In the genomic region with DNA sequence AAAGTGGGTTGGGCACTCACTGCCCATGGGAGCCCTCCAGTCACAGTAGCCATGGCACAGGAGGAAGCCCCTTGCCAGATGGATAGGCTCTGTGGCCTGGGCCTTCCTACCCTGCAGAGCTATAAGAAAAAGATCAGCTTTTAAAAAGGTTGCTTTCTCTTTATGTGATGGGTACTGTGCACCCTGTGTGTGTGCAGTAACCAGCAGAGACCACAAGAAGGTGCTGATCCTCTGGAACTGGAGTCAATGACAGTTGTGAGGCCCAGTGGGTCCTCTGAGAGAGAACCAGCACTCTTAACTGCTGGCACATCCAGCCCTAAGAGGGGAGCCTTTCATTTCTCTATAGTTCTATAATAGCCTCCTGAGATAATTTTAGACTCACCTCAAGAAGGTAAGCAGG, we compare ENCODE assay signal across 29 mouse cellular contexts. TPM values are rescaled to one million over a fixed set of nuclear protein-coding genes. Genes with fewer than 3 reads are reported as not detected.
DNase-seq lines count a peak whose midpoint lies in the region; ATAC-seq and TF ChIP-seq lines count a peak whose summit lies in the region.
"Had no signal": no experiment of that assay in that cellular context is flagged by ENCODE, and none has a peak within 500 bp of the region (broad histone marks: within the 10 kb centered on the region; RNA-seq: fewer than 3 reads in every experiment).

No protein-coding gene starts in this region.

- DNase-seq in forebrain, postnatal 0 days: no peak
- DNase-seq in forebrain, embryonic 10.5 days (ENCODE audit: extremely low spot score, low spot score): no peak
- no peak for DNase-seq in kidney, adult 2 months
- DNase-seq in kidney, postnatal 4 days: no peak
- DNase-seq in liver, postnatal 0 days: no peak
- DNase-seq in liver, embryonic 11.5 days (ENCODE audit: low spot score): no peak
- DNase-seq in MEL (ENCODE audit: low read depth, low spot score): no peak
- DNase-seq in cerebellum, adult 8-10 months: no peak
- DNase-seq: adrenal gland, postnatal 36 days; cerebellum, adult 9-10 months; cerebellum, postnatal 36 days; gastrocnemius, postnatal 10 days; heart, postnatal 36 days; kidney, adult 8-10 months; kidney, postnatal 10 days; left cerebral cortex, postnatal 4 days; right cerebral cortex, postnatal 25 days; thymus, postnatal 25 days had no signal

- no peak for TF ChIP-seq POLR2A in kidney, adult 2 months (IDR thresholded peaks at IDR 0.05; ENCODE audit: low read depth, low read length)
- TF ChIP-seq POLR2A in MEL (IDR thresholded peaks at IDR 0.05; ENCODE audit: control insufficient read depth in 1 of 2, insufficient read depth in 1 of 2, low read depth in 1 of 2, low read length in 2 of 2, poor library complexity in 1 of 2): no peak

- no peak overlapping the region for H3K4me3 ChIP-seq in forebrain, postnatal 0 days (ENCODE audit: low read depth, low read length)
- H3K4me3 ChIP-seq in forebrain, embryonic 10.5 days: no peak overlapping the region
- no peak overlapping the region for H3K4me3 ChIP-seq in kidney, adult 2 months (ENCODE audit: insufficient read depth, low read depth, low read length)
- H3K4me3 ChIP-seq in liver, postnatal 0 days (ENCODE audit: low read depth, low read length): no peak overlapping the region
- no peak overlapping the region for H3K4me3 ChIP-seq in liver, embryonic 11.5 days (ENCODE audit: low read depth, low read length)
- H3K4me3 ChIP-seq in MEL (ENCODE audit: control insufficient read depth in 1 of 2, insufficient read depth in 1 of 2, low read depth in 2 of 2, low read length in 2 of 2): no peak overlapping the region
- H3K4me3 ChIP-seq: forebrain, embryonic 15.5 days; heart, embryonic 10.5 days; heart, embryonic 15.5 days; hindbrain, embryonic 12.5 days; liver, embryonic 15.5 days; midbrain, embryonic 15.5 days; stomach, embryonic 15.5 days had no signal

- peak; percentile 10; the same call in 1 of the 2 replicates for TF ChIP-seq RAD21 in MEL (IDR thresholded peaks at IDR 0.05; ENCODE audit: low read depth, low read length)

- TF ChIP-seq CTCF in forebrain, postnatal 0 days (IDR thresholded peaks at IDR 0.05; ENCODE audit: low read depth): 0 out of 2 replicates have a peak, but pooled peaks have one; percentile 17
- TF ChIP-seq CTCF in kidney, adult 2 months (conservative IDR thresholded peaks at IDR 0.05; ENCODE audit: insufficient read depth, insufficient read length, low read depth, low read length): 0 out of 2 replicates have a peak, but pooled peaks have one; percentile 4
- peak; percentile 11; the same call in 1 of the 2 replicates for TF ChIP-seq CTCF in liver, postnatal 0 days (IDR thresholded peaks at IDR 0.05; ENCODE audit: low read depth)
- peak; percentile 15 to 40 (median 28); a peak in 3 of 6 replicates for TF ChIP-seq CTCF in MEL (IDR thresholded peaks at IDR 0.05 in 2 of 3, conservative IDR thresholded peaks at IDR 0.05 in 1 of 3; ENCODE audit: control insufficient read depth in 1 of 3, insufficient read depth in 1 of 3, low read depth in 2 of 3, low read length in 3 of 3, poor library complexity in 1 of 3, severe bottlenecking in 1 of 3)

- no peak for TF ChIP-seq EP300 in liver, postnatal 0 days (IDR thresholded peaks at IDR 0.05; ENCODE audit: low read depth)
- no peak for TF ChIP-seq EP300 in MEL (IDR thresholded peaks at IDR 0.05; ENCODE audit: low read depth in 1 of 2, low read length in 2 of 2)

- no peak for ATAC-seq in forebrain, postnatal 0 days
- no peak for ATAC-seq in liver, postnatal 0 days
- ATAC-seq in liver, embryonic 11.5 days (replicated peaks; ENCODE audit: low FRiP score): no peak
- ATAC-seq: forebrain, embryonic 15.5 days had no signal

- no peaks in the 10 kb centered on the region for H3K79me2 ChIP-seq in MEL (ENCODE audit: control insufficient read depth, insufficient read depth, low read length, poor library complexity)

- H3K27ac ChIP-seq in forebrain, postnatal 0 days (ENCODE audit: low read depth, low read length): no peak overlapping the region
- no peak overlapping the region for H3K27ac ChIP-seq in forebrain, embryonic 10.5 days
- no peak overlapping the region for H3K27ac ChIP-seq in kidney, adult 2 months (ENCODE audit: insufficient read depth, low read depth, low read length)
- H3K27ac ChIP-seq in liver, postnatal 0 days (ENCODE audit: low read depth): no peak overlapping the region
- H3K27ac ChIP-seq in liver, embryonic 11.5 days (ENCODE audit: low read depth, low read length): no peak overlapping the region
- no peak overlapping the region for H3K27ac ChIP-seq in MEL (ENCODE audit: control insufficient read depth, low read depth, low read length)
- H3K27ac ChIP-seq: forebrain, embryonic 15.5 days; heart, embryonic 10.5 days; heart, embryonic 15.5 days; hindbrain, embryonic 12.5 days; liver, embryonic 15.5 days; midbrain, embryonic 15.5 days; stomach, embryonic 15.5 days had no signal

- no peaks in the 10 kb centered on the region for H3K9me3 ChIP-seq in forebrain, postnatal 0 days (ENCODE audit: low read length)
- no peaks in the 10 kb centered on the region for H3K9me3 ChIP-seq in forebrain, embryonic 10.5 days
- no peaks in the 10 kb centered on the region for H3K9me3 ChIP-seq in liver, postnatal 0 days (ENCODE audit: low read length)
- H3K9me3 ChIP-seq in liver, embryonic 11.5 days (ENCODE audit: control insufficient read depth, low read length): no peaks in the 10 kb centered on the region
- no peaks in the 10 kb centered on the region for H3K9me3 ChIP-seq in MEL (replicated peaks; ENCODE audit: insufficient read depth, low read length)
- H3K9me3 ChIP-seq: forebrain, embryonic 15.5 days; heart, embryonic 10.5 days; heart, embryonic 15.5 days; hindbrain, embryonic 12.5 days; liver, embryonic 15.5 days; midbrain, embryonic 15.5 days; stomach, embryonic 15.5 days had no signal

- no peak overlapping the region for H3K4me2 ChIP-seq in forebrain, postnatal 0 days (ENCODE audit: low read depth)
- no peak overlapping the region for H3K4me2 ChIP-seq in liver, postnatal 0 days (ENCODE audit: low read depth, low read length)
- no peak overlapping the region for H3K4me2 ChIP-seq in liver, embryonic 11.5 days
- H3K4me2 ChIP-seq: forebrain, embryonic 15.5 days; heart, embryonic 15.5 days; hindbrain, embryonic 12.5 days; liver, embryonic 15.5 days; midbrain, embryonic 15.5 days; stomach, embryonic 15.5 days had no signal

- no peak overlapping the region for H3K9ac ChIP-seq in forebrain, postnatal 0 days
- H3K9ac ChIP-seq in liver, postnatal 0 days (replicated peaks): no peak overlapping the region
- no peak overlapping the region for H3K9ac ChIP-seq in liver, embryonic 11.5 days (ENCODE audit: low read depth, low read length)
- no peak overlapping the region for H3K9ac ChIP-seq in MEL (ENCODE audit: control insufficient read depth, low read depth, low read length, poor library complexity, severe bottlenecking)
- H3K9ac ChIP-seq: forebrain, embryonic 15.5 days; heart, embryonic 15.5 days; hindbrain, embryonic 12.5 days; liver, embryonic 15.5 days; midbrain, embryonic 15.5 days; stomach, embryonic 15.5 days had no signal

- H3K4me1 ChIP-seq in forebrain, postnatal 0 days (ENCODE audit: insufficient read depth): 0 out of 2 replicates have a peak, but pooled peaks cover 4% of the 10 kb centered on the region
- H3K4me1 ChIP-seq in forebrain, embryonic 10.5 days: peaks cover 30% of the 10 kb centered on the region
- H3K4me1 ChIP-seq in kidney, adult 2 months (ENCODE audit: control insufficient read depth, insufficient read depth, low read length): no peaks in the 10 kb centered on the region
- no peaks in the 10 kb centered on the region for H3K4me1 ChIP-seq in liver, postnatal 0 days (ENCODE audit: insufficient read depth)
- H3K4me1 ChIP-seq in liver, embryonic 11.5 days (replicated peaks; ENCODE audit: control insufficient read depth, insufficient read depth, low read length): no peaks in the 10 kb centered on the region
- H3K4me1 ChIP-seq in MEL (ENCODE audit: control insufficient read depth in 1 of 2, insufficient read depth in 2 of 2, low read length in 2 of 2): no peaks in the 10 kb centered on the region
- H3K4me1 ChIP-seq: liver, embryonic 15.5 days had no signal

- no peaks in the 10 kb centered on the region for H3K36me3 ChIP-seq in forebrain, postnatal 0 days (ENCODE audit: insufficient read depth)
- H3K36me3 ChIP-seq in forebrain, embryonic 10.5 days (replicated peaks): no peaks in the 10 kb centered on the region
- H3K36me3 ChIP-seq in kidney, adult 2 months (ENCODE audit: control insufficient read depth, insufficient read depth, low read length): no peaks in the 10 kb centered on the region
- no peaks in the 10 kb centered on the region for H3K36me3 ChIP-seq in liver, postnatal 0 days (replicated peaks; ENCODE audit: insufficient read depth, low read length)
- no peaks in the 10 kb centered on the region for H3K36me3 ChIP-seq in liver, embryonic 11.5 days (ENCODE audit: control insufficient read depth, insufficient read depth, low read length)
- H3K36me3 ChIP-seq in MEL (ENCODE audit: control insufficient read depth in 1 of 2, insufficient read depth in 2 of 2, low read length in 2 of 2): no peaks in the 10 kb centered on the region
- H3K36me3 ChIP-seq: forebrain, embryonic 15.5 days; heart, embryonic 10.5 days; heart, embryonic 15.5 days; hindbrain, embryonic 12.5 days; liver, embryonic 15.5 days; midbrain, embryonic 15.5 days; stomach, embryonic 15.5 days had no signal

- no peaks in the 10 kb centered on the region for H3K27me3 ChIP-seq in forebrain, postnatal 0 days (ENCODE audit: insufficient read depth, low read length)
- H3K27me3 ChIP-seq in forebrain, embryonic 10.5 days (ENCODE audit: poor library complexity, severe bottlenecking): no peaks in the 10 kb centered on the region
- H3K27me3 ChIP-seq in kidney, adult 2 months (replicated peaks; ENCODE audit: control insufficient read depth, insufficient read depth, low read length): no peaks in the 10 kb centered on the region
- no peaks in the 10 kb centered on the region for H3K27me3 ChIP-seq in liver, postnatal 0 days (ENCODE audit: insufficient read depth, low read length)
- H3K27me3 ChIP-seq in liver, embryonic 11.5 days (replicated peaks; ENCODE audit: control insufficient read depth, insufficient read depth, low read length): peaks cover 4% of the 10 kb centered on the region; the same call in 1 of the 2 replicates
- no peaks in the 10 kb centered on the region; a peak in 1 of 4 replicates for H3K27me3 ChIP-seq in MEL (ENCODE audit: control insufficient read depth in 1 of 2, insufficient read depth in 2 of 2, low read length in 2 of 2)
- H3K27me3 ChIP-seq: forebrain, embryonic 15.5 days; heart, embryonic 15.5 days; hindbrain, embryonic 12.5 days; liver, embryonic 15.5 days; midbrain, embryonic 15.5 days; stomach, embryonic 15.5 days had no signal

RNA-seq across cellular contexts. Expression of a gene that starts 24.1 kb away (rescaled TPM):
- total RNA-seq in forebrain, postnatal 0 days (2014; rRNA removed): not detected in 2 replicates
- not detected in 2 replicates for polyA plus RNA-seq in forebrain, postnatal 0 days (2015; fragmentation: Nextera tagmentation; extraction: Ambion mirVana)
- 0.12 and 0.41 TPM in 2 replicates for polyA plus RNA-seq in forebrain, embryonic 10.5 days (2016; fragmentation: Nextera tagmentation; extraction: Ambion mirVana)
- polyA plus RNA-seq in kidney, adult 2 months (2012; rRNA removed): 34.3 and 37.4 TPM in 2 replicates
- not detected in 2 replicates for polyA plus RNA-seq in liver, postnatal 0 days (2015; fragmentation: Nextera tagmentation; extraction: Ambion mirVana)
- polyA plus RNA-seq in liver, embryonic 11.5 days (2014; fragmentation: Nextera tagmentation; extraction: Ambion mirVana): 0.05 TPM in 1 of 2 replicates, not detected in the other
- total RNA-seq in MEL (2012; rRNA removed): not detected in 2 replicates
- not detected for polyA plus RNA-seq in MEL (2012; ENCODE audit: insufficient read depth in 1 of 2, insufficient read length in 2 of 2, low read depth in 1 of 2, low replicate concordance in 2 of 2, missing spikeins in 1 of 2)
- total RNA-seq: adrenal gland, adult 18-20 months; adrenal gland, postnatal 36 days; gastrocnemius, postnatal 10 days; granulocyte monocyte progenitor cell, adult 5-6 weeks; layer of hippocampus, postnatal 14 days; left cerebral cortex, postnatal 4 days; neutrophil, adult 5-6 weeks had no signal
- polyA plus RNA-seq: forebrain, embryonic 15.5 days; liver, embryonic 15.5 days; midbrain, embryonic 15.5 days had no signal

Comparison
In these comparisons a context has a peak if more than half of its experiments do, and no peak if none do; other contexts are left out.
1. RNA of a gene that starts 24.1 kb away (polyA plus RNA-seq): 34.3 to 37.4 TPM in kidney, adult 2 months; 0.12 to 0.41 TPM in forebrain, embryonic 10.5 days, 0.05 TPM in liver, embryonic 11.5 days, not detected in forebrain, postnatal 0 days, not detected in liver, postnatal 0 days and not detected in MEL; every median in the first group is over 10 times any median in the second.
2. Peak in every context shown above with its lines, with median percentiles within 50 percentile points of each other: CTCF ChIP-seq.